Mouse (Mus musculus) myocyte (in vitro differentiated cells): Measurements from ENCODE around the gene Exph5.

Experiments
- MAX ChIP-seq: IDR thresholded peaks from one replicate; pipeline ENCODE4 v1.6.1; 2011; ENCODE audit warnings: low read depth, mild to moderate bottlenecking, control low read depth
- MYOD1 ChIP-seq, 3 experiments: IDR thresholded peaks; one replicate each; pipeline ENCODE4 v1.6.1; 2011; ENCODE audit warnings: control low read depth in 2 of 3, low read depth in 2 of 3, mild to moderate bottlenecking in 2 of 3, moderate library complexity in 1 of 3; ENCODE audit not compliant: insufficient read length in 2 of 3, control insufficient read depth in 1 of 3
- POLR2A ChIP-seq: IDR thresholded peaks from one replicate; pipeline ENCODE4 v1.6.1; 2011; ENCODE audit warnings: low read depth, mild to moderate bottlenecking, control low read depth, moderate library complexity; ENCODE audit not compliant: insufficient read length
- TCF12 ChIP-seq: IDR thresholded peaks from one replicate; pipeline ENCODE4 v1.6.1; 2011; ENCODE audit warnings: mild to moderate bottlenecking, control low read depth; ENCODE audit not compliant: poor library complexity, insufficient read depth, severe bottlenecking
- TCF3 ChIP-seq: IDR thresholded peaks from one replicate; pipeline ENCODE4 v1.6.1; 2011; ENCODE audit warnings: low read depth, control low read depth; ENCODE audit not compliant: insufficient read length
- USF1 ChIP-seq: IDR thresholded peaks from one replicate; pipeline ENCODE4 v1.6.1; 2011; ENCODE audit warnings: low read depth, mild to moderate bottlenecking, control low read depth, moderate library complexity

DNA sequence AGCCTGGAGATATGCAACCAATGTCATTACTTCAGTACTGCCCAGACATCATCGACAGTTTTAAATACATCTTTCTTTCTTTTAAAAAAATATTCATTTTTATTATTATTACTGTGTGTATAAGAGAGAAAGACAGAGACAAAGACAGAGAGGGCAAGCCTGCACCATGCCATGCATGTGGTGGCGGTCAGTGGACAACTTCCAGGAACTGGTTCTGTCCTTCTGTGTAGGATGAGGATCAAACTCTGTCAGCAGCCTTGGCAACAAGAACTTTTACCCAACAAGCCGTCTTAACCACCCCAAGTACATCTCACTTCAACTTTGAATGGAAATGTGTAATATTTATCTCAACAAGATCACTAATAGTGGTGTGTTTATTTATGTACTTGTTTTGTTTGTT, 40.5 kb downstream of the Exph5 start:
- TF ChIP-seq POLR2A (no peak), MAX (no peak), TCF3 (no peak), USF1 (no peak), MYOD1 (IDR thresholded peaks at IDR 0.05; ENCODE audit: control insufficient read depth in 1 of 3, insufficient read length in 2 of 3, low read depth in 2 of 3) (no peak), TCF12 (no peak)
